Mouse (Mus musculus) lung, postnatal 0 days (tissue): ENCODE measurements at regions not wholly inside any gene's neighbourhood (a gene's known extent, or its start where the extent isn't known, plus 50 kb on each side); places are given as distances from the start of the nearest gene placed in this dataset.

Experiments used
- CTCF ChIP-seq: IDR thresholded peaks from 2 replicates; pipeline ENCODE4 v1.5.1; 2016; ENCODE audit warnings: antibody characterized with exemption, mild to moderate bottlenecking
- EP300 ChIP-seq: IDR thresholded peaks from 2 replicates; pipeline ENCODE4 v1.6.1; 2016; ENCODE audit warnings: antibody characterized with exemption, mild to moderate bottlenecking, control low read depth

GRCm38 (mm10) chr8:92735646-92736045, 61.6 kb downstream of the Irx6 start:
- TF ChIP-seq CTCF: no peak
- TF ChIP-seq EP300: no peak
